Mouse (Mus musculus) lung, postnatal 36 days (tissue): ENCODE measurements at regions not wholly inside any gene's neighbourhood (a gene's known extent, or its start where the extent isn't known, plus 50 kb on each side); places are given as distances from the start of the nearest gene placed in this dataset.

ENCODE experiments used
- DNase-seq: peaks from one replicate; pipeline ENCODE4 v3.0.0; 2022; ENCODE audit warnings: mixed read lengths

DNA sequence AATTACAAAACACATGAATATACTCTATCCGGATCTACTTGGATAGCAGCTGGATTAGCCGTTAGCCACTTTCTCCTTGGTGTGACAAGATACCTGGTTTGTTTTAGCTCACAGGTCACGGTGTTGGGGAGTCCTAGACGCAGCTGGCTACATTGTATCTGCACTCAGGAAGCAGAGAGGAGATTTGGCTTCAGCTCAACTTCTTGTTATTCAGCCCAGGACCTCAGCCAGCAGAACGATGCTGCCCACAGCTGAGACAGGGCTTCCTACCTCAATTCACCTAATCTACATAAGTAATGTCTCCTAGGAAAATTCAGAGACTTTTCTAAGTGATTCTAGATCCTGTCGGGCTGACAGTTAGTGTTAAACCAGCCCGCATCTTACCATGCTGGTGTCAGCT lies 289.4 kb downstream of the 3100002H09Rik start:
- no peak for DNase-seq

DNA sequence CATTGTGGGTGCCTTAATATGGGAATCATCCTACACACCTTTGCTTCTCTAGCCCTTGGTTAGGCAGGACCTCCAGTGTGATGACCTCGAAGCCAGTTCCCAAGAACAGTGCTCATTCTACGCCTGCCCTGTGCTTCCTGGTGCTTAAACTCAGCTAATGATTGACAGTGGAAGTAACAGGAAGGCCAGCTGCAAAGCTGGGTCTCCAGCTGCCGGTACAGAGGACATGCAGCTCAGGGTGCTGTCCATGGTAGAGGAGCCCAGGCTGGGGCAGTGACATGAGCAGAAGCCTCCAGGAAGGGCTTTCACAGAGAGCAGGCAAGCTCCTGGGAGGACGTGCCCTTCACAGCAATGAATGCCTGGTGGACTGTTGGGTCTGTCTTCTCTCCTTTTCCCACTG lies 293.6 kb downstream of the 3100002H09Rik start:
- no peak for DNase-seq

DNA sequence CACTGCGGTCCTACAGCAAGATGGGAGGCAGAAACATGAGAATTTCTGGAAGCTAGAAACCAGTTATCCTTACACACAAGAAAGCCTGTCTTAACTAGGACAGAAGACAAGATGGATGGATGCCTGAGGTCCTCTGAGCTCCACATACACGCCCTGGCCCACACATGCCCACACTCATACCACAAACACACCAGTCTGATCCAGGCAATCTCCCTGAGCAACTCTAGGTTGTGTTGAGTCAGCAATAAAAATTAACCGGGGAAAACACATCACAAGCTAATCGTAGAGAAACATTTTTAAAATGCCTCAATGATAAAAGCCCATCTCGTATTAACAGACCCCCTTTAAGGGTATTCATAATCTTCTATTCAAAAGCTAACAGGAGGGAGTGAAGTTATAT lies 298.9 kb downstream of the 3100002H09Rik start:
- DNase-seq: no peak

DNA sequence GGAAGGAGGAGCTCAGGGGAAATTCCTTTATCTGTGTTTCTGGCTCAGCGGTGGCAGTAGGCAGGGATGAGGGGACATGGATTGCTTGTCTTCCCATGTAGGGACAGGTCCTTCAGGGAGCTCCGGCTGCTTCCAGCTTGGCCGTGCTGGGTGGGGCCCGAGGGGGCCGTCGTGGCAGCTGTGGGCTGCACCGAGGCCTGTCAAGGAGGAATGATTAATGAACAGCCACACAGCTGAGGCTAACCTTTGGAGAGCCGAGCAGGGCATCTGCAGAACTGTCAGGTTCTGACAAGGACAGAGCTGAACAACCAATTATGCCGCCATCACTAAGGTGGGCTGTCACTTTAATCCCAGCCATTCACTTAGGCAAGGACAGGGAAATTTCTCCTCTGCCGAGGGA lies 300.0 kb downstream of the 3100002H09Rik start:
- DNase-seq: no peak

DNA sequence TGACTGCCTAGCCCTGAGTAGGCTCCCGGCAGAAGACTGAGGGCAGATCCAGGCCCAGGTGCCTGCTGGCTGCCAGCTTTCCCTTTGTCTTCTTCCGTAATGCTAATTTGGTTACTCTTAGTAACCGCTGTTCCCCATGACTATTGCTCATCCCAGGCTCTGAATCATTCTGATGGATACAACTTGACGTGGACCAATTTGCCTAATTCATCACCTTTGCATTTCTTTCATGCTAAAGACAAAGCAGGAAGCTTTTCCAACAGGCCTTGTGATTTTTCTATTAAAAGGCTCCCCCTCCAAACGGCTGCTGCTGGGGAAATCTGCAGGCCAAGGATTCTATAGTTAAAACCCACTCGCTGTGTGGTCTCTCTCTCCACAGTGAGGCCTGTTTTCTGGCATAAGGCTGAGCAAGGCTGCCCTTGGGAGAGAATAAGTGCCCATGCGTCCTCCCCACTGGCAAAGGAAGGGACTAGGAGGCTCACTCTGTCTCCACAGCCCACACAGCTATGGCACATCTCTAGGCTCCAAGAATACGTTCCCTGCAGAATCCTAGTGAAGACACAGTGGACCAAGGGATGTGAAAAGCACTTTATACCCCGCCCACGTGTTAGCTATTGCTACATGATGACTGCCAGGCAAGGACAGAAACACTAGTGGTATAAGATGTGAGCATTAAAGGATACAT lies 304.6 kb downstream of the 3100002H09Rik start:
- no peak for DNase-seq

DNA sequence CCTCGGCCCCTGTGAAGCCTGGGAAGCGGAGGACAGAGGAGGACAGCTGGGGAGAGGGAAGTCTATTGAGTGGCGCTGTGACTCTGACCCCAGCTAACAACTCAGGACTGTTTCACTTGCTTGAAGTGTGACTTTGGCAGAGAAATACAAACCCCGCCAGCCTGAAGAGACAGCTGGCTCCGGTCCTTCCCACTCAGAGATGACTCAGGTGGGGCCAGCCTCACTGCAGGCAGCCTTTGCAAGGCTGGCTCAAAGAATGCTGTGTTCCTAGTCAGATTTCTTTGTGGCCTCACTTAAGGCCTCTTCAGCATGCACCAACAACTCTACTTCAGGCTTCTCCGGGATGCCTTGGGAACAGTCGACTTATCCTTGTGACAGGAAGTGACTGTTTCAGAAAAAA lies 307.7 kb downstream of the 3100002H09Rik start:
- no peak for DNase-seq

DNA sequence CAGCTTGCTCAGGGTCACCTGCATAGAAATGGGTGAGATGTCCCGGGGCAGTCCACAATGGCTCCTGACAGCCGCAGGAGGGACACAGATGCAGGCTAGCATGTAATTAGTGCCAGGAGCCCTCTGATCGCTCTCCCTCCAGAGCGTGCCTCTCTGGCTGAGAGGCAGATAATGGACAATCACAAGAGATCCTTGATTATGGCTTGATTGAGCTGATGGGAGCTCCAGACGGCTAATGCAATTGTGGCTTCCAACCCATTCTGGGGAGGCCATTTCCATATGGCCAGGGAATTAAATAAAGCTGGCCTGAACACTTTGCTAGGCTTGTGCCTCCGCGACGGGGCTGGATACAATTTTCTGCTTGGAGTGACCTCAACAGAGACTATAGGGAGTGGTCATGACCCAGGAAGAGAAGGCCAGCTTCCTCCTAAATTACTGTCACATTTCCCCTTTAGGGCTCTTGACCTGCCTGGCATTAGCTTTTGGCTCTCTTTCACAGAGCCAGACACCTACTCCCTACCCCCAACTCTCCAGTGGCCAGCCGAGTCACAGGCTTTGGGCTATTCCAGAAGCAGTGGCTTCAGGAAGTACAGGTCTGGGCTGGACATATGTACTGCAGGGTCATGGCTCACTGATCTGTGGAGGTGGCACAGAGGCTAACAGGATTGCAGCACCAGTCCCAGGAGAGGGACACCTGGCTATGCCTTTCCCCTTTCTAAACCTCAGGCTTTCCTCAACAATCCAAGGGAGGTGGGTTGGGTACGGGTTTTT lies 311.8 kb downstream of the 3100002H09Rik start:
- DNase-seq: no peak

DNA sequence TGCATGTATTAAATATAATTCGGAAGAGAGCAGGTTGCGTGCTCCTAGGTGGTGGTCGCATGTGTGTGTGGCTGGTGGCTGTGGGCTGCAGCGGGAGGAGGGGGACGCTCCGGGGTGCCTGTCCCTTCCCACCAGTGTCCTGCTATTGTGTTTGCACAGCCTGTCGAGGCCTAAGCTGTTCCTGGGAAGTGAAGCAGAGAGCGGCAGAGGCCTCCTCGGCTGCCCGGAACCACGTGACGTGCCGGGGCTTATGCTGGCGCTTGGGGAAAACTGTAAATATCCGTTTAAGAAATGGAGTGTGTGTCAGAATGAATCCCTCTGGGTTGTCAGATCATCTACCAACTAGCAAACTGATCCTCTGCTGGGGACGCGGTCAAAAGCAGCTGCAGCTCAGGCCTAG lies 318.3 kb downstream of the 3100002H09Rik start:
- DNase-seq: no peak

DNA sequence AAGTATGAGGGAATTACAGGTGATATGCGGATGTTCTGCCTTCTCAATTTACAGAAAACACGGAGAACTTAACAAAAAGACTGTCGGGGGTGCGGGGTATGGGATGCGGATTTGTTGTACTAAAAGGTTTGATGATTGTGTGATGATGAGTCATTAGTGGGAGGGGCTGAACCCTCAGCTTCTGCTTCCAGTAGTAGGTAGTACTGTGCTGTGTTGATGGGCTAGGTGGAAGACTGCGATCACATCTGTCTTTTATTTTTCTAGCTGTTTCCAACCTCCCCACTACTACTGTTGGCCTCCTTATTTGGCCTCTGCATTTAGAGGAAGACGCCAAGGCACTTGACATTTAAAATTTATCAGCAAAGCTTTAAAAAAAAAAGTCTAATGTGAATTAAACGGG lies 318.8 kb downstream of the 3100002H09Rik start:
- no peak for DNase-seq

DNA sequence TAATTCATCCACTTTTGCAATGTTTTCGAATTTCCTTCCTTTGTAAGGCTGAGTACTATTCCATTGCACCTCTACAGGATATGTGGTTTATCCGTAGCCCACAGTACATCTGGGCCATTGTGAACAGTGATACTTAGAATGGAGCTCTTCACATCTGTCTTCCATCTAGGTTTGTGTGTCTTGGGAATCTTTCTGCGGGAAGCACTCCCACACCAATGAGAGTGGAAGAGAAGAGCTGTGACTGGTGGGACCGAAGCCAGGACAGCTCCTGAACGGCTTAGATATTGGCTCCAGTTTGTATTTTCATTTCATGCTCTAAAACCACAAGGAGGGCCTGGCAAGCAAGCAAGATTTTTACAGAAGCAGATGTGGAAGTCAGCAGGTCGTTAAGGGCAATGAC lies 323.1 kb downstream of the 3100002H09Rik start:
- DNase-seq: no peak

DNA sequence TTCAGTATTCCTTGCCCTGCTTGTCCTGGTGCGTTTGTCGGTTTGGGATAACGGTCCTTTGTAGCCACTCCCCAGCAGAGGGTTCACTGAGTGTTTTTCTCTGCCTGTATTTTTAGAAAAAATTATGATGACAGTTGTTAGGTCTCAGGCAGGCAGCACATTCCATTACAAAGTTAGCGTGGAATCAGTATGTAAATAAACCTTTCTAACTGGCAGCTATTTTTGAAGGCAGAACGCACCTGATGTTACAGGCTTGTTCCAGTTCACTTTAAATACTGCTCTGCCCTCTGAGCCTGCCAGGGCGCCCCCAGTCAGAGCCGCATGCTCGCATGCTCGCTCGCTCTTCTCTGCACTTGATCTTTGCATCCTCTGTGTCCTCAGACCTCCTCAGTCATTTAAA lies 331.9 kb downstream of the 3100002H09Rik start:
- no peak for DNase-seq

DNA sequence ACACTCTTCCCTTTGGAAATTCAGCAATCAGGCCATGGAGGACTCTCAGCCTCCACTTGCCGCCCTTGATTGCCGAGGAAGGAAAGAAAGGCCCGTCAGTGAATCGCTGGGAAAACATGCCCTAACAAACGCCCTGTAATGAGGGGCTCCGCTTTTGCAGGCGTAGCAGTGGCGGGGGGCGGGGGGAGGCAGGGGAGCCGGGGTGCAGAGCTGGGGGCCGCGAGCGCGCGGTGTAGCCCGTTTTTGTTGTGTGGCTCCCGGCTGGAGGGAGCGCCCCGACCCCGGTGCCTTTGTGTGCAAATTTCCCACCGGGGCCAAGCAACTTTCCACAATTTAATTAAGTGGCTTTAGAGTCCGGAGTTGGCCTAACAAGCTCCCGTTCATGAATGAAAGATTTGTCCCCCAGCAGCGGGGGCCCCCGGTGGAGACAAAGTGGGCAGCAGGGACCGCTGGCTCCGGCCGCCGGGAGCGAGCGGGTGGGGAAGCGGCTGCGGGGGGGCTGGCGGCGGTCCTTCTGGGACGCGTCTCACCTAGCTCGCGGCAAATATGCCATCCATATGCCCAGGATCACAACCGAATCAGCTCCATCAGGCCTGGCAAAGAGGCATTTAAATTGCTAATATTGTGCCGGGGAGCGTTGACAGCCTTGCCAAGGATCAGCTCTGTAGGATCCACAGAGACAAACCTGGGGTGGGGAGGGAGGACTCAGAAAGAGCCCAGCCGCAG lies 333.0 kb downstream of the 3100002H09Rik start:
- peak; percentile 22 for DNase-seq

DNA sequence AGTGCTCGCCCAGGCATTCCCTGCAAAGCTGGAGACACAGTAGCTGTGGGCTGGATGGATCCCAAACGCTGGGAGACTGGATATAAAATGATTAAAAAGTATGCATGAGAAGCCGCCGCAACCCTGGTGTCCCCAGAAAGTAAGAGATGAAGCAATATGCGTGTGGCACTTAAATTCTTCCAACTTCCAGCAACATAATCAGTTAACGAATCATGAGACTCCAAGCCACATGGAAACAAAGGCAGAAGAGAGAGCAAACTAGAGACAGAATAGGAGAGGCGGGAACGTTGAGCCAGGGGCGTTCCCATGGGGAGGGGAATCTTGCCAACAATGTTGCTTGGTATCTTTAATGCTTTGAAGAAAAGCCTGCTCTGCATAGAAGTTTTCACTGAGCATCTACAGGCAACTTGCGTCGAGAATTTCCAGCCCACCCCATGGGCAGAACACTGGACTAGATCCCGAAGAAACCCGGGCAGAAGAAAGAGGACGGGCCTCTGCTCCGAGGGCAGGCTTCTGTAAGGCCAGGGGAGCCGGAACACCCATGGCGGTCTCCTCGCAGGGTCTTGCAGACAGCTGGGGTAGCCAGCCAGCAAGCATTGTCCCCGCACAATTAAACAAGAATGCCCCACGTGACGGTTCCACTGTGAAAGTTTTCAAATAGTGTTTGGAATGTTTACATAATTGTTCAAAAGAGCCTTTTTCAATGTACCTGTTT lies 333.7 kb downstream of the 3100002H09Rik start:
- no peak for DNase-seq

DNA sequence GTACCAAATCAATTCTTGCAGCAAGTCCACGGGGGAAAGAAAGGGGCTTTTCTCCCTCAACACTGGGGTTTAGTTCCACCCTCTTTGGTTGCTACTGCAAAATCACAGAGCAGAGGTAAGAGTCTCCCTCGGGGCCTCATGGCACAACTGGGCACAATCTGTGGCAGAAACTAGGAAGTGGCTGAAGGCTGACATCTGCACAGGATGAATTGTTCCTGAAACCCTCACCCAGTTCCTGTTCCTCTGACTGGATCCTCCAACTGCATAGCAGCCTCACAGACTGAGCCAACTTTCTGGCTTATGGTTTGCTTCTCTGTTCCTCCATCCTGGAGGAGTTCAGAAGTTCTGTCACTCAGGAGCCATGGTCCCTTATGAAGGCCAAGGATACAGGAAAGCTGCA lies 338.6 kb downstream of the 3100002H09Rik start:
- DNase-seq: no peak

DNA sequence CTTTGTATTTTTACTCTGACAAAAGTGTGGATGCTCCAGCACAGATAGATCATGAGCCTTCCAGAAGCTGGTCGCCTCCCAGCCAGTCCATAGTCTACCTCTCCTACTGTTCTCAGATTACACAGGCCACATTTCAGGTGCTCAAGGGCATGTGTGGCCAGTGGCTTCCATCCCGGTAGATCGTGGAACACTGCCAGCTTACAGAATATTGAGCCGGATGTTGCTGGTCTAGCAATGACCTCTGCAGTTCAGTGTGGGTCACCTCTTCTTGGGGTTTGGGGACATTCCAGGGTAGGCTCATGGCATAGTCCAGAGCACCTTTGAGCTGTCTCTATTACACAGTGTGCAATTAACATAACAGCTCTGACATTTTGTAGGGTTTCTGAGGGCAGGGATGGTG lies 342.2 kb downstream of the 3100002H09Rik start:
- DNase-seq: peak; percentile 6

DNA sequence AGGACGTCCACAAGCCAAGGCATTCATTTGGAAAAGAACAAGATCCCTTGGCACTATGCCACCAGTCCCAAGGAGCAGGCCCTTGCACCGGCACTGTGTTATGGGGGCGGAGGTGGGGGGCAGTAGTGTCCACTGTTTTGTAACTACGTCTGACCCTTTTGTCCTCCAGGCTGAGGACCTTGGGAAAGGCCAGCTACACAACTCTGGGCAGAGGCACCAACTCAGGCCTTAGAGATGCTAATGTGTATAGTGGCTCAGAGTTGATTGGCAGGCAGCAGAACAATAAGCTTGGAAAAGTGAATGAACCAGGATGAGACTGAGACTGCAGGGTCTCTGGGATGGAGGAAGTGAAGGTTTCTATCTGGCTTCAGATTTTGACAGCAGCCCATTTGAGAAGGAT lies 344.0 kb downstream of the 3100002H09Rik start:
- DNase-seq: no peak

DNA sequence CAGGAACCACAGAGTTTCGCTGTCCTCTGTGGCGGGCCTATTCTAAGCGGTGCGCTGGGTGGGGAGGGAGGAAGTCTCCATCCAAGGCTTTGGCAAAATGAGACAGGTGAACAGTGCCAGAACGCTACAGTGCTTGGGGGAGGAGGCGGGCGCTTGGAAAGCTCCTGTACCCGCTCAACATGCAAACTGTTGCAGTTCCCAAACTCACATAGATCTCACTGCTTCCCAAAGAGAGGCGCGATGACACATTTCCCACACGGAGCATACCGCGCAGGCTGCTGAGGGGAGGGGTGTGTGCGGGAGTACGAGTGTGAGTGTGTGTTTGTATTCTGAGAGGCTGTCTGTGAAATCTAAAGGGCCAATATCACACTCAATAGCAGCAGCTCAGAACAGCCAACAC lies 345.1 kb downstream of the 3100002H09Rik start:
- DNase-seq: no peak

DNA sequence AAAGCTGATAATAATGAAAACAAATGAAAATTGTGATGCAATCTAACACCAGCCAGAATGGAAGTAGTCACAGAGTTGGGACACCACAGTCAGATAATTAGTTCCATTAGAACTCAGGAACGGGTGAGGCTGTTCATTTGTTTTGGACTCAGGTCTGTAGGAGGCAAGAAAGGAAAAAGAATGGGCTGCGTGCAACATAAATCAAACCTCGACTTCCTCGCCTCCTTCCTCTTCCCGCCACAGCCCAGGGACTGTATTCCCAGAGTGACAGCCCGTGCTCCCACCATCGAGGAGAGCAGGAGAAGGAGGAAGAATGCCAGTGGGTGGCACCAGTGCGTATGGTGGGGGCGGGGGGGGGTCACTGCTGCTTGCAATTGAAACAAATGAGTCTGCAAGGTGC lies 339.2 kb upstream of the 4930535I16Rik start:
- DNase-seq: no peak

DNA sequence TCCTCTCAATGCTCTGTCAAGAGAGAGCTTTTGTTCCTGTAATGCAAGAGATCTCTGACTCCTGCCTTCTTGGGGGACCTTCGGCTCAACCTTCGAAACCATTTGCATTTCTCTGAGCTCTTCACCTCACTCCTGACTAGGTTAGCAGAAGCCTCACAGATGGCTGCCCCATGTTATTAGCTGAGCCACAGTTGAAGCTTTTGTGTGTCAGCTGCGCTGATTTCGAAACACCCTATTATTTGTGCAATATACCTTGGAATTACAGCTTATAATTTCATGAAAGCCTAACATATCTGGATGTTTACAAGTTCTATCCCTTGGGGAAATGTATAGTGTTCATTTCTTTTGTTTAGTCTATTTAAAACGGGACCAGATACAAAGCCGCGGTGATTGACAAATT lies 338.7 kb upstream of the 4930535I16Rik start:
- DNase-seq: no peak

DNA sequence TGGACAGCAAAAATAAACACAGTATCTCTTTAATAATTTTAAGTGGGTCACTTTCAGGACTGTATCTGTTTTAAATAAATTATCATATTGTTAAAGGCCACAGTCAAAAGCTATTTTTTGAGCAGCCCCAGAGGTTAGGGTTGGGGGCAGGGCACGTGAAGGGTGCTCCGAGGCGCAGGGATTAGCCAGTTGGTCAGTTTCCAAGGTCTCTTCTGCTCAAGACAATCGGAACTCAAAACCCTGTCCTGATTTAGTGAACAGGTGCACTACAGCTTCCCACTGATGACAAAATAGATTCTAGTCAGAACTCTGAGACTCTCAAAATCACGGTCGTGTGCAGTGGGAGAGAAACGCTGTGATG lies 337.3 kb upstream of the 4930535I16Rik start:
- no peak for DNase-seq

DNA sequence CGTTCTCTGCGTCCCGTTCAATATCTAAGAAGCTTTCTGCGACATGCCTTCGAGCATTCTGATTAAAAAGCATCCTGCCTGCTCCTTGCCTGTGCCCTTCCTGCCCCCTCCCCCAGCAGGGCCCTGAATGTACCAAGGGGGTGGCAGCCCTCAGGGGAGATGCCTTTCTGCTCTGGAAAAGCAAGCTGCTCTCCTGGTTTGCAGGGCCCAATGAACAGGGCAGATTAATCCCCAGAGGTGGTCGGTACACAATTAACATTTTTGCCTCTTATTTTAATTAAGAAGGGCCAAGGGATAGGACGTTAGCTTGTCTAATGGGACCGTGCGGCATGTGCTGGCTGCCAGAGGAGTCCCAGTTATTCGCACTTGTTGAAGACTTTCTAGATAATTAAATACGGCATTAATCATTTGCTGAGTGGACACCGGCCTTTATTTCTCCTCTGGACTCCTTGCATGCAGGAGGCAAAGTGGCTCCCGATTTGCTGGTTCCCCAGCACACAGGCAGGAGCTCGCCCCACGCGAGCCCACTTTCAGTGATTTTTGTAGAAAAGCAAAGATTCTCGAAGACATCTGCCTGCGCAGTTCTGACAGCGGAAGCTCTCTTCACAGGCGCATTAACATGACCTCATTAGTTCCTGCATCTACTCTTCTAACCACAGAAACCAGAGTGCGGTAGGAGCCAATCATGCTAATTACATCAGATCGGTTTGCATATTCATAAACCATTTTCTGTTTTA lies 336.8 kb upstream of the 4930535I16Rik start:
- no peak for DNase-seq

DNA sequence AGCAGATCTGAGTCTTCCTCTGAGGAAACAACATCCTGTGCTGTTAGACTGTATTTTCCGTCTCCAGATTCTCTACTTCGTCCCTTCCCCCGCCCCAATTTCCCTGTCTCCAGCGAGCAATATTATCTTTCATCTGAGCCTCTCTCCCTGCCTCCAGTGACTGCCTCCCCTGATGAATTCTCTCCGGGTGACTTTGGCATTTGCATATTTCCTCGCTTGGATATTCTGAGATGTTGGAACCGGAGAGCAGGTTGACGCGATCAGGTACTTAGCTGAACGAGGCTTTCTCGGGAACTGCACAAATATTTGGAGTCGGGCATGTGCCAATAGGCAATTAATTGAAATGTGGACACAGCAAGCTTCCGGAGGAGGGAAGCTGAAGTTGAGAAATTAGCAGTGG lies 323.8 kb upstream of the 4930535I16Rik start:
- peak; percentile 12 for DNase-seq

DNA sequence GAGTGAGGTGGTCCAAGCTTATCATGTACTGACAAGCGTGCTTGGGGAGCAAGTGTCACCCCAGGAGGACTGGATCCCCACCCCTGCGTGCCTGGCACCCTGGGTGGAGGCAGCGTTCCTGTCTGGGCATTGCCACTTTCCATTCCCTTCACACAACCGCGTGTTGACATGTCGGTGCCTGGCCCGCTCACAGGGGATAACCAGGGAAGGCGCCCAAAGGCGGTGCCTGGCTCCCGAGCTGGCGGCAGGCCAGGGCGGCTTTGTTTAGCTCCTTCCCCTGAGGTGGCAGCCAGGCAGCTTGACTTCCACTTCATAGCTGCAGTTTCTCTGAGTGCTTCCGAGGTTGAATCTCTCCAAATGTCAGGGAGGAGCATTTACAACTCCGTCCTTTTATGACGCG lies 318.7 kb upstream of the 4930535I16Rik start:
- peak; percentile 81 for DNase-seq
